Mouse (Mus musculus): ENCODE results near the gene Trmt6. TPM values are rescaled to one million over a fixed set of nuclear protein-coding genes. Genes with fewer than 3 reads are reported as not detected.

The Trmt6 gene
- polyA plus RNA-seq, 2 experiments from 2014 or later: 55.2 to 62.0 TPM

Other genes with a start within 250 kb of the Trmt6 start
- gene Gpcpd1, start 228.3 kb downstream of the Trmt6 start, polyA plus RNA-seq (2017; shearing (Covaris generic)): 10 to 100 TPM; 46.5 to 51.5 TPM
- 10 to 100 TPM; 36.6 to 38.3 TPM for gene Shld1, start 129.1 kb downstream of the Trmt6 start, polyA plus RNA-seq (2017; shearing (Covaris generic))
- gene Chgb, start 34.8 kb downstream of the Trmt6 start, polyA plus RNA-seq (2017; shearing (Covaris generic)): under 1 TPM in 1 of 2 experiments, not detected in 1; 0.27 TPM
- 1 to 10 TPM; 1.6 to 2.4 TPM for gene Mcm8, start 86 bp upstream of the Trmt6 start, polyA plus RNA-seq (2017; shearing (Covaris generic))
- gene Crls1, start 30.6 kb upstream of the Trmt6 start, polyA plus RNA-seq (2017; shearing (Covaris generic)): 1 to 10 TPM; 3.4 to 5.4 TPM
- gene Lrrn4, start 64.8 kb upstream of the Trmt6 start, polyA plus RNA-seq (2017; shearing (Covaris generic)): 1 to 10 TPM in 1 of 2 experiments, under 1 TPM in 1; 0.51 to 1.0 TPM
- under 1 TPM in 1 of 2 experiments, not detected in 1; 0.22 TPM for gene Fermt1, start 129.9 kb upstream of the Trmt6 start, polyA plus RNA-seq (2017; shearing (Covaris generic))